Mouse (Mus musculus): ENCODE results near the gene Cep295nl. TPM values are rescaled to one million over a fixed set of nuclear protein-coding genes. Genes with fewer than 3 reads are reported as not detected.

Gene Cep295nl
- polyA plus RNA-seq, 1 experiment = not detected

DNA sequence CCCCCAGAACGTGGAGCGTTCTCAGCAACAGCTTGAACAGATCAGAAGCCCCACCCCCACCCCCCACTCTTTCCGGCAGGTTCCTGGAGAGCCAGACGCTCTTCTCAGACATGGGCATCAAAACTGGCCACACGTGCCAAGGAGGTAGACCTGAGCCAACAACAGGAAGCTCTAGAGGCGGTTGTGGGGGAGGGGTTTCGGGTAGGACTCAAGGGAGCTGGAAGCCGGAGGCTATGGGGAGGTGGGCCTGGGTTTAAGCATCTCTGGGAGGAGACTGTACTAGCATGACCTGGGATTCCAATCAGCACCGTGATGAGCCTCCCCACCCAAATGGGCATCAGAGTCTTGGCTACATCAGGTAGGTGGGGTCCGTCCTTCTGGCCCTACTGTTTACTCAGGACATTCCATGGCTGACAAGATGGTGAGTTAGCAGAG lies 18.6 kb upstream of the Cep295nl start:
- Histone ChIP-seq H3K4me3 (replicated peaks) (no peak overlapping the region), H3K27me3 (replicated peaks) (peaks cover 87% of the 10 kb centered on the region), H3K4me1 (peaks cover 20% of the 10 kb centered on the region), H3K36me3 (replicated peaks; ENCODE audit: low read length) (no peaks in the 10 kb centered on the region), H3K9me3 (no peaks in the 10 kb centered on the region)
- TF ChIP-seq FLI1 (IDR thresholded peaks at IDR 0.05; ENCODE audit: low read length) (no peak), GATA1 (IDR thresholded peaks at IDR 0.05; ENCODE audit: borderline replicate concordance, low read length) (no peak)

GRCm38 (mm10) chr11:118360491-118360890 lies 18.2 kb upstream of the Cep295nl start:
- peaks cover 20% of the 10 kb centered on the region for H3K4me1 ChIP-seq
- TF ChIP-seq GATA1 (IDR thresholded peaks at IDR 0.05; ENCODE audit: borderline replicate concordance, low read length) = no peak
- no peak for TF ChIP-seq FLI1 (IDR thresholded peaks at IDR 0.05; ENCODE audit: low read length)

GRCm38 (mm10) chr11:118355640-118356039 lies 13.3 kb upstream of the Cep295nl start, which contains the start of gene Timp2:
Timp2 (minus strand) TSS chr11:118355740.
- H3K4me3 ChIP-seq (replicated peaks) = peak within 1 kb of the TSS; percentile 87

More at GRCm38 (mm10) chr11:118360491-118360890, 18.2 kb upstream of the Cep295nl start:
- H3K9me3 ChIP-seq = no peaks in the 10 kb centered on the region
- H3K4me3 ChIP-seq (replicated peaks) = no peak overlapping the region
- peaks cover 87% of the 10 kb centered on the region for H3K27me3 ChIP-seq (replicated peaks)
- no peaks in the 10 kb centered on the region for H3K36me3 ChIP-seq (replicated peaks; ENCODE audit: low read length)

DNA sequence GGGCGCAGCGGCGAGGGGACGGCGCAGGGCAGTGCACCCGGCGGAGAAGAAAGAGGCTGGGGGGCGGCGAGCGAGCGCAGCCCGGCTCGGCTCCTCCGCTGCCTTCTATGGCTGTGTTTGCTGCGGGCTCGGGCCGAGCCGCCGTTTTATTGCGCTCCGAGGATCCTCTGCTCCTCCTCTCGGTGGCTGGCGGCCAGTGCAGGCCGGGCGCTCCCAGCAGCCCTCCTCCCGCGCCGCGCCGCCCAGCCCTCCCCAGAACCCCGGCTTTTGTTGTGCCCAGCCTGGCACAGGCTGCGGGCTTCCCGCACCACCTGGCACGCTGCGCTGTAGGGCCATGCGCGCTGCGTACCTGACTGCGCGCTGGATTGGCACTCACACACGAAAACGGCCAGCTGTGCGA lies 12.9 kb upstream of the Cep295nl start:
- Histone ChIP-seq H3K9me3 (no peaks in the 10 kb centered on the region), H3K4me1 (peaks cover 9% of the 10 kb centered on the region), H3K27me3 (replicated peaks) (peaks cover 91% of the 10 kb centered on the region), H3K36me3 (replicated peaks; ENCODE audit: low read length) (no peaks in the 10 kb centered on the region), H3K4me3 (replicated peaks) (peak overlapping the region; percentile 87)
- TF ChIP-seq GATA1 (IDR thresholded peaks at IDR 0.05; ENCODE audit: borderline replicate concordance, low read length) (no peak), FLI1 (IDR thresholded peaks at IDR 0.05; ENCODE audit: low read length) (no peak)

More at GRCm38 (mm10) chr11:118355640-118356039, 13.3 kb upstream of the Cep295nl start, which contains the start of gene Timp2:
- no peak for TF ChIP-seq GATA1 (IDR thresholded peaks at IDR 0.05; ENCODE audit: borderline replicate concordance, low read length)
- TF ChIP-seq FLI1 (IDR thresholded peaks at IDR 0.05; ENCODE audit: low read length) = no peak
- Histone ChIP-seq H3K27me3 (replicated peaks) (peaks cover 91% of the 10 kb centered on the region), H3K36me3 (replicated peaks; ENCODE audit: low read length) (no peaks in the 10 kb centered on the region), H3K4me1 (peaks cover 10% of the 10 kb centered on the region), H3K9me3 (no peaks in the 10 kb centered on the region)

DNA sequence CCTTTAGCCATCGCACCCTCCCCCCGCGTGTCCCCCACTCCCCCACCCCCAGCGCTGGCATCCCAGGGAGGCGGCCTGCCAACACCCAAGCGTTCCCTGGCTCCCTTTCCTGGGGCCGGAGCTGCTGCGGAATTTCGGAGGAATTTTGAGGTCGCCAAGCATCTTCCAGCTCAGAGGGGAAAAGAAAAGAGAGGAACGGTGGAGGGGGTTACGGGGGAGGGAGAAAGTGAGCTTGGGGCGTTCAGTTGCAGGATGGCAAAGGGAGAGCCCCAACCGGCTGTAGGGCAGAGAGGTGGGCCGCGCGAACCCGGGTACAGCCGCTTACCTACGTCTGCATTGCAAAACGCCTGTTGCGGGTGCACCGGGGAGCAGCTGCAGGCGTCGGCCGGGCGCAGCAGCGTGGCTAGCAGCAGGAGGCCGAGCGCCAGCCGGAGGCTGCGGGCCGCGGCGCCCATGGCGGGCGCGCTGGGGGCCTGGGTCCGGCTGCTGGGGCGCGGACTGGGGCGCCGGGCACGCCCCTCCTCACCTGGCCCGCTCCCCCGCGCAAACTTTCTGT lies 12.4 kb upstream of the Cep295nl start:
- no peaks in the 10 kb centered on the region for H3K9me3 ChIP-seq
- peaks cover 9% of the 10 kb centered on the region for H3K4me1 ChIP-seq
- H3K36me3 ChIP-seq (replicated peaks; ENCODE audit: low read length) = no peaks in the 10 kb centered on the region
- H3K27me3 ChIP-seq (replicated peaks) = peaks cover 94% of the 10 kb centered on the region
- TF ChIP-seq GATA1 (IDR thresholded peaks at IDR 0.05; ENCODE audit: borderline replicate concordance, low read length) (no peak), FLI1 (IDR thresholded peaks at IDR 0.05; ENCODE audit: low read length) (no peak)
- peak overlapping the region; percentile 87 for H3K4me3 ChIP-seq (replicated peaks)

DNA sequence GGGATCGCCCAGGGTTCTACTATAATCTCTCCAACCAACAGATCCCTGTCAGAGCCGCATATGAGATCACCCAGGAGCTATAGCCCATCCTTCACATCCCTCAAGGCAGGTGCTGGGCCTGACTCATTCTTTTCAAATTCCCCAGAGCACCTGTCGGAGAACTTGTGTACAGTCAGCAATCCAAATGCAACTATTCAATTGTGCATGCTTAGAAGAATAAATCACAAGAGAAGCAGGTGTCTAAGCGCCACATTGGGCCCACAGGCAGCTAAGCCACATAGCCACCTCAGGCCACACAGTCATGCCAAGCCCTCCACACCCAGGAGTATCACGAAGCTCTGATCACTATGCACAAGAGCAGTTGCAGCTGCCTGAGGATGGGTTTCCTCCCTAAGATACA lies 7.2 kb upstream of the Cep295nl start:
- peaks cover 89% of the 10 kb centered on the region for H3K27me3 ChIP-seq (replicated peaks)
- H3K4me3 ChIP-seq (replicated peaks) = no peak overlapping the region
- H3K9me3 ChIP-seq = no peaks in the 10 kb centered on the region
- no peaks in the 10 kb centered on the region for H3K36me3 ChIP-seq (replicated peaks; ENCODE audit: low read length)
- H3K4me1 ChIP-seq = peaks cover 10% of the 10 kb centered on the region
- TF ChIP-seq FLI1 (IDR thresholded peaks at IDR 0.05; ENCODE audit: low read length) (no peak), GATA1 (IDR thresholded peaks at IDR 0.05; ENCODE audit: borderline replicate concordance, low read length) (no peak)

DNA sequence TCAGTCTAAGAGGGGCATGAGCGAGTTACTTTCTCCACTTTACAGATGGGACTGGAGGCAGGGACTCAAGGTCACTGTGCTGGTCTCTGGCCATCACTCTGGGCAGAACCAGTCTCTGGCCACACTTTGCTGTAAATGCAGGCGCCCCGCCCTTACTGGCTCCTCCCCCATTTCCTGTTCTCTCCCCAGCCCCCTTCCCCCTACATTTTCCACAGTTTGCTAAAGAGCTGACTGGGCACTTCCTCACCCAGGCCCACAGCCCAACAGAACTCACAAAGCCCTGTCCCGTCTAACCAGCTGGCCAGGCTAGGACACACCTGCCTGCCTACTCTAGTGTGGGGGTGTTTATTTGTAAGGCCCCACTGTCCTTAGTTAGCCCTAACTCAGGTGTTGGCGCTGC lies 6.6 kb upstream of the Cep295nl start:
- H3K9me3 ChIP-seq = no peaks in the 10 kb centered on the region
- H3K36me3 ChIP-seq (replicated peaks; ENCODE audit: low read length) = no peaks in the 10 kb centered on the region
- H3K4me1 ChIP-seq = peaks cover 10% of the 10 kb centered on the region
- H3K4me3 ChIP-seq (replicated peaks) = peak overlapping the region; percentile 25
- TF ChIP-seq GATA1 (IDR thresholded peaks at IDR 0.05; ENCODE audit: borderline replicate concordance, low read length) (no peak), FLI1 (IDR thresholded peaks at IDR 0.05; ENCODE audit: low read length) (no peak)
- peaks cover 87% of the 10 kb centered on the region for H3K27me3 ChIP-seq (replicated peaks)

DNA sequence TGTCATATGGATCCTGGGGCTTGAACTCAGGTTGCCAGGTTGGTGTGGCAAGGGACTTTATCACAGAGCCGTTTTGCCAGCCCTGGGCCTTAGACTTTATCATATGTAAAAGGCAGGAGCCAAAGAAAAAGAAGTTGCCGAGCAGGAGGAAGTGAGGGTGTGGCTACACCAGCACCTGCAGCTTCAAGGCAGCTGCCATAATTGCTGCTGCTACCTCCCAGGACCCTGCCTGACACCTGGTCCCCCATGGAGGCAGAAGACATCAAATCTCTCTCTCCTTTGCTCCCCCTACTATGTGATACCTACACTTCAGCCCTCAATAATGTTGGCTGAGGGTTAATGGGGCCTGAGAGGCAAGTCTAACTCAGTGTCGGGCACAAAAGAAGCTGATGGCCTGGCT lies 6.1 kb upstream of the Cep295nl start:
- Histone ChIP-seq H3K27me3 (replicated peaks) (peaks cover 86% of the 10 kb centered on the region), H3K4me3 (replicated peaks) (peak overlapping the region; percentile 25), H3K36me3 (replicated peaks; ENCODE audit: low read length) (no peaks in the 10 kb centered on the region), H3K4me1 (peaks cover 10% of the 10 kb centered on the region), H3K9me3 (no peaks in the 10 kb centered on the region)
- TF ChIP-seq FLI1 (IDR thresholded peaks at IDR 0.05; ENCODE audit: low read length) (no peak), GATA1 (IDR thresholded peaks at IDR 0.05; ENCODE audit: borderline replicate concordance, low read length) (no peak)

- TF ChIP-seq GATA1 (IDR thresholded peaks at IDR 0.05; ENCODE audit: borderline replicate concordance, low read length) (no peak), FLI1 (IDR thresholded peaks at IDR 0.05; ENCODE audit: low read length) (no peak)
- H3K4me1 ChIP-seq = peaks cover 10% of the 10 kb centered on the region
- no peaks in the 10 kb centered on the region for H3K9me3 ChIP-seq
- H3K27me3 ChIP-seq (replicated peaks) = peaks cover 86% of the 10 kb centered on the region
- no peaks in the 10 kb centered on the region for H3K36me3 ChIP-seq (replicated peaks; ENCODE audit: low read length)
- H3K4me3 ChIP-seq (replicated peaks) = no peak overlapping the region
Observed at GRCm38 (mm10) chr11:118347911-118348310, 5.6 kb upstream of the Cep295nl start.

GRCm38 (mm10) chr11:118347391-118347790 lies 5.1 kb upstream of the Cep295nl start:
- TF ChIP-seq GATA1 (IDR thresholded peaks at IDR 0.05; ENCODE audit: borderline replicate concordance, low read length) (no peak), FLI1 (IDR thresholded peaks at IDR 0.05; ENCODE audit: low read length) (no peak)
- H3K4me3 ChIP-seq (replicated peaks) = no peak overlapping the region
- H3K27me3 ChIP-seq (replicated peaks) = peaks cover 86% of the 10 kb centered on the region
- no peaks in the 10 kb centered on the region for H3K9me3 ChIP-seq
- H3K4me1 ChIP-seq = peaks cover 10% of the 10 kb centered on the region
- no peaks in the 10 kb centered on the region for H3K36me3 ChIP-seq (replicated peaks; ENCODE audit: low read length)

Measured in megakaryocyte, embryonic 14.5 days (primary cell).